Mouse (Mus musculus): Measurements from ENCODE around the gene C1ra. TPM values are rescaled to one million over a fixed set of nuclear protein-coding genes. Genes with fewer than 3 reads are reported as not detected.

C1ra gene
- polyA plus RNA-seq, 1 experiment from 2014 or later, result 0.20 TPM

Other genes with a start within 250 kb of the C1ra start
- 0.06 TPM in 1 of 2 replicates, not detected in the other for gene Cd163, start 207.7 kb upstream of the C1ra start, polyA plus RNA-seq (2014; fragmentation: Nextera tagmentation; extraction: Ambion mirVana)
- gene Pex5, start 97.3 kb upstream of the C1ra start, polyA plus RNA-seq (2014; fragmentation: Nextera tagmentation; extraction: Ambion mirVana), result 35.1 and 38.9 TPM in 2 replicates
- 10.2 and 11.9 TPM in 2 replicates for gene Clstn3, start 47.6 kb upstream of the C1ra start, polyA plus RNA-seq (2014; fragmentation: Nextera tagmentation; extraction: Ambion mirVana)
- gene C1rl, start 19.3 kb upstream of the C1ra start, polyA plus RNA-seq (2014; fragmentation: Nextera tagmentation; extraction: Ambion mirVana), result 0.11 and 0.15 TPM in 2 replicates
- gene C1s1, start 30.0 kb downstream of the C1ra start, polyA plus RNA-seq (2014; fragmentation: Nextera tagmentation; extraction: Ambion mirVana), result 0.29 and 0.86 TPM in 2 replicates
- gene C1rb, start 57.9 kb downstream of the C1ra start, polyA plus RNA-seq (2014; fragmentation: Nextera tagmentation; extraction: Ambion mirVana), result not detected in 2 replicates
- gene C1s2, start 123.7 kb downstream of the C1ra start, polyA plus RNA-seq (2014; fragmentation: Nextera tagmentation; extraction: Ambion mirVana), result 0.10 TPM in 1 of 2 replicates, not detected in the other
- 37.5 and 43.2 TPM in 2 replicates for gene Lpcat3, start 150.6 kb downstream of the C1ra start, polyA plus RNA-seq (2014; fragmentation: Nextera tagmentation; extraction: Ambion mirVana)
- gene Emg1, start 199.8 kb downstream of the C1ra start, polyA plus RNA-seq (2014; fragmentation: Nextera tagmentation; extraction: Ambion mirVana), result 196 and 203 TPM in 2 replicates
- gene Phb2, start 199.9 kb downstream of the C1ra start, polyA plus RNA-seq (2014; fragmentation: Nextera tagmentation; extraction: Ambion mirVana), result 318 and 336 TPM in 2 replicates
- 7.1 and 7.9 TPM in 2 replicates for gene Ptpn6, start 226.3 kb downstream of the C1ra start, polyA plus RNA-seq (2014; fragmentation: Nextera tagmentation; extraction: Ambion mirVana)
- gene Grcc10, start 229.0 kb downstream of the C1ra start, polyA plus RNA-seq (2014; fragmentation: Nextera tagmentation; extraction: Ambion mirVana), result 553 and 590 TPM in 2 replicates
- not detected in 2 replicates for gene Gm45234, start 243.6 kb downstream of the C1ra start, polyA plus RNA-seq (2014; fragmentation: Nextera tagmentation; extraction: Ambion mirVana)
- 9.2 and 12.7 TPM in 2 replicates for gene Atn1, start 244.1 kb downstream of the C1ra start, polyA plus RNA-seq (2014; fragmentation: Nextera tagmentation; extraction: Ambion mirVana)

Data from hindbrain, embryonic 11.5 days (tissue).